23 mouse cellular contexts compared by ENCODE assay signal in the genomic region with DNA sequence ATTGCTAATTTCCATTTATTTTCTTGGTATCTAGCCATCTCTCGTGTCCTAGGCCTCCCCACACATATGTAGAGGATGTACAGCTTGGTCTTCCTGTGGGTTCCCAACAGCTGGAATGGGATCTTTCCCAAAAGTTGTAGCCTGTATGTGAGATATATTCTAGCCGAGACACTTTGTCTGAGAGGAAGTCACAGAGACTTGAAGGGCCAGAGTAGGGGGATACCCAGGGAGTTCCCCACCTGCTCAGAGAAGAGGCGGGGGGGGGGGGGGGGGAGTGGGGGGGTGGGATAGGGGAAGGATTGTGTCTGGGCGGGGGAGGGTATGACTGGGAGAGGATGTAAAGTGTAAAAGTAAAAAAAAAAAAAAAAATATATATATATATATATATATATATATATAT. TPM values are rescaled to one million over a fixed set of nuclear protein-coding genes. Genes with fewer than 3 reads are reported as not detected.
DNase-seq lines count a peak whose midpoint lies in the region; ATAC-seq and TF ChIP-seq lines count a peak whose summit lies in the region.
"Had no signal": no experiment of that assay in that cellular context is flagged by ENCODE, and none has a peak within 500 bp of the region (broad histone marks: within the 10 kb centered on the region; RNA-seq: fewer than 3 reads in every experiment).

No protein-coding gene starts in this region.

- peaks cover 4% of the 10 kb centered on the region for H3K79me2 ChIP-seq in CH12.LX (replicated peaks; ENCODE audit: control insufficient read depth, extremely low read depth, insufficient read depth, poor library complexity, severe bottlenecking)

- TF ChIP-seq POLR2A in CH12.LX (IDR thresholded peaks at IDR 0.05; ENCODE audit: low read depth, low read length): no peak

- in situ Hi-C loops in CH12.LX (cut with MboI; ENCODE audit: low pct_ligation_motif_present, low pct_unique_long_range_greater_than_20kb, low sequenced_read_pairs): no loop called here

- no peak overlapping the region for H3K9ac ChIP-seq in CH12.LX (ENCODE audit: insufficient read depth, low read depth)

- H3K27ac ChIP-seq in CH12.LX (ENCODE audit: insufficient read depth, low read depth): no peak overlapping the region

- peak; percentile 70 for ATAC-seq in CD4-positive, CD25-positive, alpha-beta regulatory T cell, adult 4 months
- peak; percentile 73 for ATAC-seq in activated CD4-positive, CD25-positive, alpha-beta regulatory T cell, adult 4 months
- ATAC-seq: Patski had no signal

- peaks cover 3 to 14% of the 10 kb centered on the region in 2 experiments for H3K4me1 ChIP-seq in CH12.LX (ENCODE audit: control insufficient read depth in 1 of 2, insufficient read depth in 2 of 2)

- H3K4me3 ChIP-seq in CH12.LX (replicated peaks in 1 of 3; ENCODE audit: low read depth in 2 of 3, low read length in 2 of 3, poor library complexity in 1 of 3): no peak overlapping the region

- DNase-seq in CD4-positive, CD25-positive, alpha-beta regulatory T cell, adult 2 months (ENCODE audit: low read depth, low spot score): peak; percentile 24
- no peak for DNase-seq in CH12.LX (ENCODE audit: extremely low read depth)
- no peak for DNase-seq in neural tube, embryonic 10.5 days (ENCODE audit: extremely low spot score, low spot score)
- no peak for DNase-seq in natural killer cell, adult 2 months (ENCODE audit: low spot score in 2 of 2)
- DNase-seq in adrenal gland, postnatal 25 days: no peak
- DNase-seq in right cerebral cortex, postnatal 25 days: no peak
- DNase-seq: adrenal gland, adult 2 months; adrenal gland, adult 8-10 months; adrenal gland, postnatal 10 days; adrenal gland, postnatal 14 days; adrenal gland, postnatal 36 days; B cell, adult 2 months; cerebellum, adult 11 months; cerebellum, adult 11-12 months; cerebellum, adult 18-20 months; cerebellum, adult 2 months; cerebellum, adult 8-10 months; cerebellum, adult 9-10 months; cerebellum, adult 9-11 months had no signal

- dilution Hi-C loops in CH12.LX (cut with MboI; ENCODE audit: extremely low pct_ligation_motif_present, extremely low pct_unique_long_range_greater_than_20kb, low sequenced_read_pairs): no loop called here

- TF ChIP-seq CTCF in CH12.LX (conservative IDR thresholded peaks at IDR 0.05 in 1 of 2, IDR thresholded peaks at IDR 0.05 in 1 of 2; ENCODE audit: low read depth in 2 of 2, low read length in 2 of 2): no peak

- H3K4me2 ChIP-seq in CH12.LX (ENCODE audit: insufficient read depth, low read depth, poor library complexity, severe bottlenecking): no peak overlapping the region

- H3K9me3 ChIP-seq in CH12.LX (replicated peaks; ENCODE audit: low read length): peaks cover 2% of the 10 kb centered on the region
- H3K9me3 ChIP-seq: G1E had no signal

- no peak for TF ChIP-seq RAD21 in CH12.LX (IDR thresholded peaks at IDR 0.05; ENCODE audit: low read depth, low read length)

- H3K36me3 ChIP-seq in CH12.LX (replicated peaks in 1 of 2; ENCODE audit: control insufficient read depth in 1 of 2, insufficient read depth in 1 of 2, low read length in 1 of 2): peaks cover 63 to 95% of the 10 kb centered on the region in 2 experiments

- no peaks in the 10 kb centered on the region for H3K27me3 ChIP-seq in CH12.LX (replicated peaks)
- H3K27me3 ChIP-seq: Patski had no signal

- no peak for TF ChIP-seq EP300 in CH12.LX (IDR thresholded peaks at IDR 0.05; ENCODE audit: low read length)

TF ChIP-seq in CH12.LX, 34 proteins besides CTCF, POLR2A, EP300 and RAD21:
- TF ChIP-seq CHD1 (IDR thresholded peaks at IDR 0.05; ENCODE audit: low read depth, low read length) (0 out of 2 replicates have a peak, but pooled peaks have one; percentile 15), MAX (IDR thresholded peaks at IDR 0.05; ENCODE audit: low read length) (no peak), MAZ (IDR thresholded peaks at IDR 0.05; ENCODE audit: low read depth, low read length) (0 out of 2 replicates have a peak, but pooled peaks have one; percentile 46)

RNA-seq across cellular contexts. Expression of a gene that starts 57.9 kb away (rescaled TPM):
- polyA plus RNA-seq in CD4-positive, CD25-positive, alpha-beta regulatory T cell, adult 4 months (2017; shearing (Covaris generic)): 10 to 100 TPM; 33.7 to 34.7 TPM
- total RNA-seq in CH12.LX (2012; rRNA removed) (64.2 and 77.7 TPM in 2 replicates), CH12.LX (2014; rRNA removed) (116 and 131 TPM in 2 replicates)
- 88.4 and 94.9 TPM in 2 replicates for polyA plus RNA-seq in CH12.LX (2012; ENCODE audit: insufficient read length, low read depth)
- polyA plus RNA-seq in activated CD4-positive, CD25-positive, alpha-beta regulatory T cell, adult 4 months (2017; shearing (Covaris generic)): 10 to 100 TPM; 22.2 to 29.7 TPM
- total RNA-seq in adrenal gland, postnatal 25 days (2021): 37.3 and 45.0 TPM in 2 replicates
